Mouse (Mus musculus): ENCODE measurements around the gene Dnm3.

DNA sequence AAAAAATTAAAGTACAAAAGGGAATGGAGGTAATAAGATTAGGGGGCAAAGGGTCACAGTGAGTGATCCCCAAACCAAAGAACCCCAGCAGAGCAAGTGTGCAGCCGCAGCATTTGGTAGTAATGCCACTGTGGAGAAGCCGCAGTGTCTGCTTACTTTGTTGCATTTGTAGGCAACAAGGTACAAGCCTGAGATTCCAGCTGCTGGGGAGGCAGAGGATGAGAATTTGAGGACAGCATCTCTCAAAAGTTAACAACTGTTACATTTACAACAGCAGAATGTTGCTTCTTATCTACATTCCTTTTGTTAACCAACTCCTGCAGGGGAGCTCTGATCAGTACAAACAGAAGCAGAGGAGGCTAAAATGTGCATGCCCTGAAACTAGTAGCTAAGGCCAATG is 267.3 kb downstream of the Dnm3 start:
- TF ChIP-seq ZNF384 (IDR thresholded peaks at IDR 0.05; ENCODE audit: low read depth, low read length) (no peak), CHD2 (IDR thresholded peaks at IDR 0.05; ENCODE audit: low read depth, low read length) (no peak), ZC3H11A (IDR thresholded peaks at IDR 0.05; ENCODE audit: borderline replicate concordance, low read depth, low read length) (no peak), MAFK (IDR thresholded peaks at IDR 0.05; ENCODE audit: insufficient read depth, low read depth, low read length) (no peak)

All from ES-E14 (cell line).